Mouse (Mus musculus): ENCODE results near the gene Dnajc5.

Dnajc5 gene

GRCm38 (mm10) chr2:181573961-181574360 is 53.7 kb downstream of the Dnajc5 start:
- no peak for DNase-seq

- no peak for DNase-seq
Measured at GRCm38 (mm10) chr2:181574921-181575545, 54.7 kb downstream of the Dnajc5 start.

- DNase-seq = no peak
Measured at GRCm38 (mm10) chr2:181576613-181577012, 56.3 kb downstream of the Dnajc5 start.

GRCm38 (mm10) chr2:181577126-181577525 is 56.8 kb downstream of the Dnajc5 start:
- no peak for DNase-seq

GRCm38 (mm10) chr2:181577981-181578581 is 57.8 kb downstream of the Dnajc5 start:
- DNase-seq = peak; percentile 58

GRCm38 (mm10) chr2:181578790-181579618 is 58.7 kb downstream of the Dnajc5 start:
- peak; percentile 21 for DNase-seq

GRCm38 (mm10) chr2:181579681-181580080 is 59.4 kb downstream of the Dnajc5 start:
- no peak for DNase-seq

- peak; percentile 23 for DNase-seq
Measured at GRCm38 (mm10) chr2:181580131-181580772, 60.0 kb downstream of the Dnajc5 start.

GRCm38 (mm10) chr2:181581016-181581401 is 60.7 kb downstream of the Dnajc5 start:
- no peak for DNase-seq

GRCm38 (mm10) chr2:181581402-181582120 is 61.3 kb downstream of the Dnajc5 start:
- peak; percentile 84 for DNase-seq

- peak; percentile 21 for DNase-seq
Measured at GRCm38 (mm10) chr2:181582358-181582757, 62.1 kb downstream of the Dnajc5 start.

GRCm38 (mm10) chr2:181582939-181583338 is 62.7 kb downstream of the Dnajc5 start:
- peak; percentile 22 for DNase-seq

GRCm38 (mm10) chr2:181583460-181584257 is 63.4 kb downstream of the Dnajc5 start:
- DNase-seq = peak; percentile 1

GRCm38 (mm10) chr2:181584411-181584942 is 64.2 kb downstream of the Dnajc5 start, which contains the start of gene Uckl1:
Gene Uckl1, minus strand, starts transcription at chr2:181584892.
- no peak for DNase-seq

GRCm38 (mm10) chr2:181585506-181585905 is 65.2 kb downstream of the Dnajc5 start:
- no peak for DNase-seq

- no peak for DNase-seq
Measured at GRCm38 (mm10) chr2:181586124-181586523, 65.8 kb downstream of the Dnajc5 start.

GRCm38 (mm10) chr2:181587796-181588195 is 67.5 kb downstream of the Dnajc5 start:
- DNase-seq = no peak

- no peak for DNase-seq
Measured at GRCm38 (mm10) chr2:181588229-181588780, 68.0 kb downstream of the Dnajc5 start.

- no peak for DNase-seq
Measured at GRCm38 (mm10) chr2:181589011-181589731, 68.9 kb downstream of the Dnajc5 start.

- peak; percentile 25 for DNase-seq
Measured at GRCm38 (mm10) chr2:181589732-181590105, 69.4 kb downstream of the Dnajc5 start.
